Mouse (Mus musculus) embryonic fibroblast, embryonic 13.5 days (primary cell): ENCODE measurements around the gene Pkd1l1. TPM values are rescaled to one million over a fixed set of nuclear protein-coding genes. Genes with fewer than 3 reads are reported as not detected.

Experiments
- H3K27ac ChIP-seq: 2 replicates; pipeline ENCODE4 v1.5.1; 2012; ENCODE audit warnings: low read length, control low read depth, inconsistent platforms; ENCODE audit not compliant: insufficient read depth
- H3K4me1 ChIP-seq: 2 replicates; pipeline ENCODE4 v1.6.1; 2011; ENCODE audit warnings: low read length; ENCODE audit not compliant: control insufficient read depth, insufficient read depth
- H3K4me3 ChIP-seq: 2 replicates; pipeline ENCODE4 v1.5.1; 2011; ENCODE audit warnings: mild to moderate bottlenecking, control low read depth, low read length; ENCODE audit not compliant: insufficient read depth
- CTCF ChIP-seq: IDR thresholded peaks from 2 replicates; pipeline ENCODE4 v1.5.1; 2011; ENCODE audit warnings: mild to moderate bottlenecking, control low read depth, low read length, moderate library complexity, borderline replicate concordance; ENCODE audit not compliant: insufficient read depth
- POLR2A ChIP-seq: IDR thresholded peaks from 2 replicates; pipeline ENCODE4 v1.6.1; 2011; ENCODE audit warnings: low read depth, mild to moderate bottlenecking, control low read depth, low read length, moderate library complexity
- polyA plus RNA-seq: library from polyadenylated mRNA; stranded (reverse); fragments of >200 nt; gene quantifications from 2 replicates; pipeline ENCODE4 v1.2.4, GENCODE M21; 2011; ENCODE audit warnings: low read depth; ENCODE audit not compliant: missing spikeins, insufficient read length

Gene Pkd1l1
- polyA plus RNA-seq, 1 experiment = not detected

DNA sequence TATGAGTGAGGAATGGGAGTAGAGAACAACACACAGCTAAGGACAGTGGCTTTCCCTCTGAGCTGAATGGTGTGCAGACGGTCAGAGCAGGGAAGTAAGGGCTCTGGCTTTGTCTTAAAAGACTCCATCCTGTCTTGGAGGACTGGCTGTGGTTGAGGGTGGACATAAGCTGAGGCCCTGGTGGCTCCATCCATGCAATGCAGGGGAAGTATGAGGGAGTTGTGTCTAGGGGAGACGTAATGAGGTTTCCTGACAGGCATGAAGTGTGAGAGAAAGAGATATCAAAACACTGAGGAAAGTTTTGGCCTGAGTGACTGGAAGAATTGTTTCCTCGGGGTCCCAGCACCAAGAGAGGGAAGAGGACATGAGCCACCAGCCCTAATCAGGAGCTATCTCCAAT lies 24.2 kb downstream of the Pkd1l1 start:
- H3K4me1 ChIP-seq = no peaks in the 10 kb centered on the region; the same call in 1 of the 2 replicates
- no peak overlapping the region for H3K4me3 ChIP-seq
- H3K27ac ChIP-seq = no peak overlapping the region
- TF ChIP-seq POLR2A (no peak), CTCF (no peak)

GRCm38 (mm10) chr11:8944114-8944513 lies 29.0 kb downstream of the Pkd1l1 start:
- no peak overlapping the region for H3K27ac ChIP-seq
- TF ChIP-seq CTCF = no peak
- no peak for TF ChIP-seq POLR2A
- no peak overlapping the region for H3K4me3 ChIP-seq
- no peaks in the 10 kb centered on the region for H3K4me1 ChIP-seq

DNA sequence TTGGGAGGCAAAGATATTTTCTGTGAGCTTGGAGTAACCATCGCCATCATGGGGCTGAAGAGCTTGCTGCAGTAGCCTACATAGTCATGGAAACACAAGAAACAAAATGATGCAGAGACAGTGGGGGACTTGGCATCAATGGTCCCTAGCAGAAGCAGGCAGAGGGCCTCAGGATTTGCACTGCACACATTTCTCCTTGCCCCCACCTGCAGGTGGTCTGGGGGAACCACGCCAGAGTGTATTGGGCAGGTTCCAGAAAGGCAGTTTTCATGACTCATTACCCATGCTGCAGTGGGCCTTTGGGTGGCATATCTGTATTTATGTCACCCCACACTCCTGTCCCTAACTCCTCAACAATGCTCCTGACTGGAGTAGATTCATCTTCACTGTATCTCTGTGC lies 30.6 kb downstream of the Pkd1l1 start:
- no peaks in the 10 kb centered on the region for H3K4me1 ChIP-seq
- no peak overlapping the region for H3K4me3 ChIP-seq
- TF ChIP-seq POLR2A (no peak), CTCF (no peak)
- no peak overlapping the region for H3K27ac ChIP-seq

DNA sequence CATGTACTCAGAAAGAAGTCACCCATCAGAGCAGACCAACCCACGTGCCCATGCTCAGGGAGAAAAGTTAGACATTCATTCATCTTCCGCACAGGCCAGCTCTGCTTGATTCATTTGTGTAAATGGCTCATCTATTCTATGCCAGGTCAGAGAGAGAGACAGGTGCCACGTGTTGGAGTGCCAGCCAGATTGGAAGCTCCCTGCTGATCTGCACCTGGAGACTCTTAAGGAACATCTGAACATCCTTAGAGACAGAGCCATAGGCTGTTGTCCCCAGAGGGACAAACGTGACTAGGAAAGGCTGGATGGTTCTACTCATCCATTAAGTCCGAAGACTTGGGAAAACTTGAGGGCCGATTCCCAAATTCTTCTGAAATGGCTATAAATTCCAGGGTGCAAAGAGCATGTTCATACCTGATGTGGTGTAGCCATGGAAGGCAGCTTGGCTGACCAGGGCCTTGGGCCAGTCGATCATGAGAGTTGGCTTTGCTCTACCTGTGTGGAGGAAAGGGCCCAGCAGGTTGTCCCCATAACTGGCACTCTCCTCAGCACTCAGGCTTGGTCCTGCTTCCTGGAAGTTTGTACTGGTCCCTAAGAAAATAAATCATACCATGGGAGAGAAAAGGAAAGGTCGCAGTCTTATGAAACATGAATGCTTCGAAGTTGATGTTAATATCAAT lies 36.5 kb downstream of the Pkd1l1 start:
- H3K4me3 ChIP-seq = no peak overlapping the region
- TF ChIP-seq POLR2A (no peak), CTCF (no peak)
- H3K4me1 ChIP-seq = peaks cover 3% of the 10 kb centered on the region; the same call in 1 of the 2 replicates
- H3K27ac ChIP-seq = no peak overlapping the region

DNA sequence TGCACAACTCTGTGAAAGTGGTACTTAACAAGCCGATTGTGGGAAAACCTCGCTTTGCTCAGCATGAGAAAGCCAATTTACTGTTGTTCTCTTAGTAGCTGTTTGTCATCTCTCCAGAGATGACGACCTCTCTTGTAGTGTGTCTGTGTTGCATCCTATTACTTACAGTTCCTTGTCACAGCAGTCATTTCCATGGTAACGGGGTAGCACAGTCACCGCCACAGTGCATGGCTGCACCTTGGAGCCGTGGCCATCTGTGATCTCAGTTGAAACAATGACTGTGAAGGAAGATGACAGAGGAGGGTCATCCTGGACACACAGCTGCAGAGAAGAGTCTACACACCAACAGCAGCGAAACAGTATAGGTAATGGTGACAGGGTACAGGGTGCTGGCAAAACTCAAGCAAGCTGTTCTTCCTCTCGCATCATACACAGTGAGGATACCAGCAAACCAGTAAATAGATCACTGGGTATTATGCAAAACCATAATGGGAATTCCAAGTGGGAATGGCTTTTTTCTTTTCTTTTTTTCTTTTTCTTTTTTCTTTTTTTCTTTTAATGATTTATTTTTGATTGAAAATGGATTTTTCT lies 56.9 kb downstream of the Pkd1l1 start:
- Histone ChIP-seq H3K27ac (no peak overlapping the region), H3K4me1 (no peaks in the 10 kb centered on the region), H3K4me3 (no peak overlapping the region)
- no peak for TF ChIP-seq POLR2A
- TF ChIP-seq CTCF = no peak

GRCm38 (mm10) chr11:8882793-8883192 lies 90.3 kb downstream of the Pkd1l1 start:
- Histone ChIP-seq H3K4me3 (no peak overlapping the region), H3K27ac (no peak overlapping the region), H3K4me1 (no peaks in the 10 kb centered on the region)
- TF ChIP-seq CTCF = no peak
- TF ChIP-seq POLR2A = no peak

DNA sequence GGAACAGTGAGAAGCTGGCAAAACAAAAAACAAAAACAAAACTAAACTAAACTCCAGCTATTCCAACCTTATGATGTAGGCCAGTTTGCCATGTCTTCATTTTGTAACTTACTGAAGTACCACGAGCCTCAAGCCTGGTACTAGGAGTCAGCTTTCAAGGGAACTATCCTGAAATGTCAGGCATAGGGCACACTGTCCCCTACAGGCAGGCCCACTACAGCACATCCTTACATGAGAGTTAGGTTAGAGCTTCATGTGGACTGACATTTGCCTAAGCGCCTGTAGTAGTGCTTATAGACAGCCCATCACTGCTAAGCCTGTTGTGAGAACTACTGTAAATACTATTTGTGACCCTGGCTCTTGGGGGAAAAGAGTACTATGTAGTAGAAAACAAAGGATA lies 91.5 kb downstream of the Pkd1l1 start:
- no peaks in the 10 kb centered on the region for H3K4me1 ChIP-seq
- TF ChIP-seq CTCF (peak; percentile 37; the same call in 1 of the 2 replicates), POLR2A (no peak)
- no peak overlapping the region for H3K4me3 ChIP-seq
- H3K27ac ChIP-seq = no peak overlapping the region

GRCm38 (mm10) chr11:8870115-8870514 lies 103.0 kb downstream of the Pkd1l1 start:
- TF ChIP-seq CTCF (no peak), POLR2A (no peak)
- Histone ChIP-seq H3K27ac (no peak overlapping the region), H3K4me3 (no peak overlapping the region), H3K4me1 (no peaks in the 10 kb centered on the region)

DNA sequence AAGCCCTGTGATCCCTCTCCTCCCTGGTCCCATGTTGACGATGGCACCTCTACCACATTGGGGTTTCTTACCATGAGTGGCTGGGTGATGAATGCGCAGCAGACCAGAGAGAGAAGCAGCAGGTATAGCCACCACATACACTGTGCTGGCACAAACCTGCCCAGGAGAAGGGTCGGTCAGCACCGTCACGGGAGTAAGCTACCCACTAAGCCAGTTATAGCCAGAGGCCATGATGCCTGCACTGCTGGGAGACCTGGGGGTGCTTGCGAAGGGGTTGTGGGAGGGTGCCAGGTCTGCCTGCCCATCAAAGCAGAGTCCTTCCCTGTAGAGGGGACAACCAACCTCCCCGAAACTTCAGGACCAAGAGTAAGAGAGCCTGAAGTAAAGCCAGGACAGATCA lies 107.0 kb downstream of the Pkd1l1 start:
- Histone ChIP-seq H3K4me1 (no peaks in the 10 kb centered on the region), H3K4me3 (no peak overlapping the region), H3K27ac (no peak overlapping the region)
- TF ChIP-seq CTCF = no peak
- no peak for TF ChIP-seq POLR2A

DNA sequence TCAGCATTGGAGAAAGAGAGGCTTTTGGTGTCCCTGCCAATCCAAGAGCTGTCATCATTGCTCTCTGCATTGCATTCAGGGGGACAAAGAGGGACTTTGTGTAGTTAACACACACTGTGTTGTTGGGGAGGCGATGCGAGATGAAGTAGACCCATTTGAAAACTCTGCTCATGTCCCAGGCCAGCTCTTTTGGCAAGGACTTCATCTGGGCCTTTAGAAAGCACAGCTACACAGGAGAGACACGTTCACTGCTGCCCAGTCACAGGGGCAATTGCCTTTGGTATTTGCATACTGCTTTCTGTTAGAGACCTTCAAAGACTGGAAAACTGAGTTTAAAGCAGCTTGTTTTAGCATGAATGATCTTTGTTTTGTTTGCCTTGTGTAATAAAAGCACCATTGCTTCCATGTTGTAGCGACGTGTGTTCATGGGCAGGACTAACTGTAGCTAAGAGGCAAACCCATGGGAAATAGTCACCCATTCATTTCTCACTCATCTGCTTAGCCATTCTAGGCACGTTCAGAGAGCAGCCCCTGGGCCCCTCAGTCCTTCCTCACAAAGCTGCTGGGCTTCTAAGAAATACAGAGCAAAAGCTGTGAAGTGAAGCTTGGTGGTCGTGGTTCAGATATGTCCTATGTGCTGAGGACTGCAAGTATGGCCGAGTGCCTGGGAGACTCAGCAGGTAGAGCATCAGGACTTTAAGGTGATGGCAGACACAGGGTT lies 109.0 kb downstream of the Pkd1l1 start:
- TF ChIP-seq POLR2A (no peak), CTCF (no peak)
- Histone ChIP-seq H3K4me3 (no peak overlapping the region), H3K4me1 (0 out of 2 replicates have a peak, but pooled peaks cover 3% of the 10 kb centered on the region), H3K27ac (no peak overlapping the region)
